Mouse (Mus musculus) kidney, adult 2 months (tissue): ENCODE measurements around the gene Atg7.

Experiments
- CTCF ChIP-seq: fragments of 200-500 bp; conservative IDR thresholded peaks from 2 replicates; pipeline ENCODE4 v1.5.1; 2011; ENCODE audit warnings: low read depth, mild to moderate bottlenecking, control low read depth, low read length, moderate library complexity, mixed read lengths; ENCODE audit not compliant: insufficient read depth, insufficient read length
- POLR2A ChIP-seq: fragments of 200-500 bp; IDR thresholded peaks from one replicate; pipeline ENCODE4 v1.6.1; 2011; ENCODE audit warnings: low read depth, low read length, control low read depth

GRCm38 (mm10) chr6:114906209-114906608, 263.3 kb downstream of the Atg7 start:
- no peak for TF ChIP-seq POLR2A
- no peak for TF ChIP-seq CTCF
